Mouse (Mus musculus): ENCODE data around the gene Pm20d1.
A peak's percentile ranks its signal among the peaks of the same experiment; 100 is the strongest.
"Not testable (repeated sequence)": the region's sequence is repeated elsewhere in the genome, so short reads cannot be mapped to it uniquely, and the experiment has no call there.

Pm20d1 gene

DNA sequence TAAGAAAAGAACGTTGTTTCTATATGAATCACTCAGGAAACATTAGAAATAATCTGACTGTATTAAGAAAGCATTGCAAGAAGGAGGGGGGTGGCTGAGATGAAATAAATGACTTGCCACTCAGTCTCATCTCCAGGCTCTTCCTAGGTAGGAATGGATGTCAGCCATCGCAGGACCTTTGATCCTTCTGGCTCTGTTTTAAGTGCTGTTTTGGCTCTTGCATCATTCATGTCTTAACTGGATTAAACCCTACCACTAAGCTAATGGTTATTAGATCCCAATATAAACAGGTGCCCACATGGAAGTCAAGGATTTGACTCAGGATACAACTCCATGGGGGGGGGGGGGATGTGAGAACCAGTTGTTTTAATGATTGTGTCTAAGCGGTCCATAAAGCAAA, 2.0 kb upstream of the Pm20d1 start:
- no peak for DNase-seq (ENCODE audit: low read depth)

DNA sequence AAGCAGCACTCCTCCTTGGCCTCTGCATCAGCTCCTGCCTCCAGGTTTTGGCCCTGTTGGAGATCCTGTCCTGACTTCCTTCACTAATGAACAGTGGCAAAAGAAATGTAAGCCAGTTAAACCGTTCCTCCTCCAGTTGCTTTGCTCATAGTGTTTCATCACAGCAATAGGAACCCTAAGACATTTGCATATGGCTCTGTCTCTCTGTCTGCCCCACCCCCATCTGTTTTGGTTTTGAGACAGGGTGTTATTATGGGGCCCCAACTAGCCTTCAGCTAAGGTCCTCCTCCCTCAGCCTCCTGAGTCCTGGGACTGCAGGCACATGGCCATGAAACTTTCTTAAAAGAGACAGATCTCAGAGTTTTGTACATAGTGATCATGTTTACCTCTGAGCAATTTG, 2.8 kb downstream of the Pm20d1 start:
- DNase-seq (ENCODE audit: low read depth), result no peak

DNA sequence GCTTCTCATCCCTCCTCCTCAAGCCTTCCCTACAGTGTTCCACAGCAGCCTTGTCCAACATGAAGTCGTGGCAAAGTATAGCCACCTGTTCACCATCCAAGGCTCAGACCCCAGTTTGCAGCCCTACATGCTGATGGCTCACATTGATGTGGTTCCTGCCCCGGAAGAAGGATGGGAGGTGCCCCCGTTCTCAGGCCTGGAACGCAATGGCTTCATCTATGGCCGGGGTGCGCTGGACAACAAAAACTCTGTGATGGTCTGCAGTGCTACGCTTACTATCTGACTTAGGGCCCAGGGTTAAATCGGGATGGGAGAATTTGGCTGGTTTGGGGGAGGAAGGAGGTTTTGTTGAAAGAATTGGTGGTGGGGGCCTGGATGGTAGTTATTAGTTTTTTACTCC, 3.9 kb downstream of the Pm20d1 start:
- no peak for DNase-seq (ENCODE audit: low read depth)

DNA sequence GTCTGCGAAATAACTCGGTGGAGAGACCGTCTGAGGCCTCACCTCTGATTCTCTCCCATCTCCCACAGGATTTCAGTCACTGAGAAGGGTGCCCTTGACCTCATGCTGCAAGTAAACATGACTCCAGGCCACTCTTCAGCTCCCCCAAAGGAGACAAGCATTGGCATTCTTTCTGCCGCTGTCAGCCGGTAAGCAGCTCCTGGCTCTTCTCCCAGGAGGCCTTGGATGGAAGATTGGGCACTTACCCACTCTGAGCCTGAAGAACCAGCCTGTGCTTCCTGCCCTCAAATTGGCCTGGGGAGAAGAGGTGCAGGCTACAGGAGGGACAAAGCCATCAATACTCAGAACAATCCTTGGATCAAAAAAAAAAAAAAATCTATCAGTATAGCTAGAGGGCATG, 5.5 kb downstream of the Pm20d1 start:
- no peak for DNase-seq (ENCODE audit: low read depth)

DNA sequence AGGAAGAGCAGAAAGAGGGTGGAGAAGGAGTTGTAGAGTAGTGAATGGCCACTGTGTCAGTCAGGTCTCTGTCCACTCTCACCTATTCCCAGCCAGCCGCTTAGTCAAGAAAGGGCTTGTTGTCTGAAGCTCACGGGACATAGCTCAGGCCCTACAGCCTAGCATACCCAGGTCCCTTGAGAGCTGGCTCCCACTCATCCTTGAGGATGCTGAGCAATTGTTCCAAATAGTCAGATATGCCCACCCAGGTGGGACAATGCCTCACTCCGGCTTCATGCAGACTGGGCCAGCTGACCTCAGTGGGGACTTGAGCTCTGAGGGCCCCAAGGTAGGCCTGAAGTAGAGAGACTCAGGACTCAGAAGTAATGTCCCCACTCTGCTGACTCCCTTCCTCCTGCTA, 7.0 kb downstream of the Pm20d1 start:
- DNase-seq (ENCODE audit: low read depth), result no peak

DNA sequence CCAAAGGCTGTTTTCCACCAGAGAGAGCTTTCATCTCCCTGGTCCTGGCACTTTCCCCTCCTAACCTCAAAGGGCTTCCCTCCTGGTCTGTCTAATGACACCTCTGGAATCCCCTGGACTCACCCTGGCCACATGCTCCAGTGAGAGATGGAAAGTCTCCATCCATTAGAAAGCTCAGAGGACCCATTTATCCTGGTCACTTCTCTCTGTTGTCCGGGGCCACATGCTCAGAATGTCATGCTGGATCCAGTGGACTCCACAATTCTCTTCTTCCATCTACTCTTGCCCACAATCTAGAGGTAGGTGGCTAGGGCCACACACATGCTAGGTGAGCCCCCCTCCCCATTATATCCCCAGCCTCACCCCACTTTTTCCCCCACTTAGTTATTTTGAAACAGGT, 11.8 kb downstream of the Pm20d1 start:
- no peak for DNase-seq (ENCODE audit: low read depth)

DNA sequence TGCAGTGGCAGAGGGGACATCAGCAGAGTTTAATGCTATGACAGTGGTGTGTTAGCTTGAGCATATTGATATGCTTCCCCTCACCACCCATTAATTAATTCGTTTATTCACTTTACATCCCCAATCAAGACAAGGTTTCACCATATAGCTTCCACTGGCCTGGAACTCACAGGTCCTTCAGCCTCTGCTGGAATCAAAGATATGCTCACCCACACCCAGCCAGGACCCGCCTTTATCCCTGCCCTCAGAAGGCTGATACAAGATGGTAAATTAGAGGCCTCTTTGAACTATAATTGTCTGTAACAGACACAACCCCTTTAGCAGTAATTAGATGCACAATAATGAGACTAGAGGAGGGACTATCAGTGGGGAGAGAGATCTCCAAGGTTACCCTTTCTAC, 12.5 kb downstream of the Pm20d1 start:
- DNase-seq (ENCODE audit: low read depth), result no peak

DNA sequence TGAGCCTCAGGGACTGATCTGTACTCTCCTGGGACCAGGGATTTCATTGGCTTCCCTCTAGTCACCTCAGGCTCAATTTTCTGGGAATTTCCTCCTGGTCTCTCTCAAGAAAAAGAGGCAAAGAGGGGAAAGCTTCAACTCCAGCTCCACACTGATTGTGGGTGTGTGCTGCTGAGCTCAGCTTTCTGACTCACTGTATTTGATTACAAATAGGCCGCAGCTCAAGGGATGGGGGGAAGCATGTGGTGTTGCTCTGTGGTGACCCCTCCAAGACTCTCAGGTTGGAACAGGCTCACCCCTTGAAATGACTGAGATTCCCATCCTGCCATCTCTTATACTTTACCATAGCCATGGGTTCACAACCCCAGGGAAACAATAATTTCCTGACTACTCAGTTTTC, 14.2 kb downstream of the Pm20d1 start:
- DNase-seq (ENCODE audit: low read depth), result no peak

DNA sequence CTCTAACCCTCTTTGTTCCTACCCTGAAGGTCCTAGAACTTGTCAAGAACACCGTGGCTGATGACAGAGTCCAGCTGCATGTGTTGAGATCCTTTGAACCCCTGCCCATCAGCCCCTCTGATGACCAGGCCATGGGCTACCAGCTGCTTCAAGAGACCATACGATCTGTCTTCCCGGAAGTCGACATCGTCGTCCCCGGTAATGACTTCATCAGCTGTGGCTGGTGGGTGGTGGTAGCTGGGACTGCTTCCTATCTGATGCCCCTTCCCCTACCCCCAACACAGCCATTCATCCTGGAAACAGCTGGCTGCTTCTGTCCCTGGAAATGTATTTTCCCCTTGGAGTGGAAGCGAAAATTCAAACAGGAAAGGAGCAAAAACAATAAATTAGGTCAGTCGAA, 14.8 kb downstream of the Pm20d1 start:
- DNase-seq (ENCODE audit: low read depth), result no peak

DNA sequence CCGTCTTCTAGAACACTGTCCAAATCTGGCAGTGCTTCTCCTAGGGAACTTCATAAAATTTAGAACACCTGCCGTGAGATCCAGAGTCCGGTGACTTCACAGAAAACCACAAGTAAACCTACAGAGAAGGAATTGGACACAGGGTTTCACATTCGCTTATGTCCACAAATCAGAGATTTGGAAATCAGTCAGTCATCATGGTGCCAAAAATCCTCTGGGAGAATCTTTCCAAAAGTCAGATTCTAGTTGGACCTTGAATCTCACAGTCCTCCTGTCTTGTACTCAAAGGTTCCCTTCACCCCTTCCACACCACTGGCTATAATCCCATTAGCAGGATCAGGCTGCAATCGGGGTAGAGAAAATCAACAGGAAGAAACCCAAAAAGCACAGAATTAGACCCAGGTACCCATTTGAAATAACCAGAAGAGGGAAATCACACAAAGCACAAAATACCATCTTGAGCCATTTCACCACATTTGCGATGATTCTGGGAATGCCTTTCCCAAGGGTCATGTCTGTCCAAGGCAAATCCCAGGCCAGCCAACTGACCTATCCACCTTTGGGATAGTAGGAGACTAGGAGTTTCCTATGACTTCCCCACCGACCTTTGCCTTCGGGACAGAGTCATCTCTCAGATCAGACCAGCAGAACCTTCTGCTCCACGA, 15.6 kb downstream of the Pm20d1 start:
- DNase-seq (ENCODE audit: low read depth), result no peak

DNA sequence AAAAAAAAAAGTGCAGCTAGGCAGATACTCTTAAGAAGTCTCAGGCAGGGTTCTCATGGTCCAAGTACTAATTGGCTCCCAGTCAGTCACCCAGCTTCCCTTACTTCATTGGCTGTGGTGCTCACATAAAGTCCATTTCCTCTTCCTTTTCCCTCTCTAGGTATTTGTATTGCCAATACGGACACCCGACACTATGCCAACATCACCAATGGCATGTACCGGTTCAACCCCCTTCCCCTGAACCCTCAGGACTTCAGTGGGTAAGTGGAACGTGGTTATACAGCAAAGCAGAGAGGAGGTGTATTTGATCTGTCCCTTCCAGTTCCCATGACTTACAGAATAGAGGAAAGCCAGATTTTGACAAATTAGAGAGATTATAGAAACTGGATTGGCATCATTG, 16.6 kb downstream of the Pm20d1 start:
- no peak for DNase-seq (ENCODE audit: low read depth)

DNA sequence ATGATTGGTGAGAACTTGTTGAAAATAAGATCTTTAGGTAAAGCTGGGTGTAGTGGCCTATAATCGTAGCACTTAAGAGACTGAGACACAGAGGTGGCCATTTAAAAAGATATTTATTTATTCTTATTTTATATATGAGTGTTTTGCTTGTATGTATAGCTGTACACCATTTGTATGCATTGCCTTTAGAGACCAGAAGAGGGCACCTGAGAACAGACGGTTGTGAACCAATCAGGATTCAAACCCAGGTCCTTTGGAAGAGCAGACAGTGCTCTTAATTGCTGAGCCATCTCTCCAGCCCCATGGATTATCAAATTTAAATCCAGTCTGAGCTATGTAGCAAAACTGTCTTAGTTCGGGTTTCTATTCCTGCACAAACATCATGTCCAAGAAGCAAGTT, 17.0 kb downstream of the Pm20d1 start:
- DNase-seq (ENCODE audit: low read depth), result peak; percentile 23

DNA sequence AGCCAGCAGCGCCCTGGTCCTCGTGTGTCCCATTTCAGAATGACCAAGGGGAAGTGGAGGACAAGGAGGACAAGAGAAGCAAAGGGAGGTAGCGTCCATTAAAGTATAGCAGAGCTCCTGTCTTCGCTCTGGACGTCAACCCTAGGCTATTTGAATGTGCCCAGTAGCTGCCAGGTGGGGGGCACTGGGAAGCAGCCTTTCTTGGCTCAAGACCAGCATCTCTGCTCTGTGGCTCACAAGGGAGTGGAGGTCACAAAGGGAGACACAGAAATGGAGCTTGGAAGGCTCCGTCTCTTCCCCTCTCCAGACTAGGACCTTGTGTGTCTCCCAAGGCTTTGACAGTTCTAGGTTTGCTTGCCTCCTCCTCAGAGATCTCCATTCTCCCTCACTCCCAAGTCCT, 19.7 kb downstream of the Pm20d1 start:
- DNase-seq (ENCODE audit: low read depth), result no peak

DNA sequence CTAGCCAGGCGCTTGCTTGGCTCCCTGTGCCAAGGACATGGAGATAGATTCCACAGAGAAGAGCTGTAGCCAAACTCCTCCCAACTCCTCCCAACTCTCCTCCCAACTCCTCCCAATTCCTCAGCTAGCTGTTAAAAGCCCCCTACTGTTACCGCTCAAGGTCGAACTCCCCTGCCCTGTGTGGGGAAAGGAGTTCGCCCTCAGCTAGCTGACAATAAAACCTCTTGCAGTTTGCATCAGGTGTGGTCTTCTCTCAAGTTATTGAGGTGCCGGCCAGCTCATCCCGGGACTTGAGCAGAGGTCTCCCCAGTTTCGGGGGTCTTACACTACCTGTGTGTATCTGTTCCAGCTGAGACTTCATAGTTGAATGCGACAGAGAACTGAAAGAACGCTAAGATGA, 23.2 kb downstream of the Pm20d1 start:
- DNase-seq (ENCODE audit: low read depth), result not testable (repeated sequence)

DNA sequence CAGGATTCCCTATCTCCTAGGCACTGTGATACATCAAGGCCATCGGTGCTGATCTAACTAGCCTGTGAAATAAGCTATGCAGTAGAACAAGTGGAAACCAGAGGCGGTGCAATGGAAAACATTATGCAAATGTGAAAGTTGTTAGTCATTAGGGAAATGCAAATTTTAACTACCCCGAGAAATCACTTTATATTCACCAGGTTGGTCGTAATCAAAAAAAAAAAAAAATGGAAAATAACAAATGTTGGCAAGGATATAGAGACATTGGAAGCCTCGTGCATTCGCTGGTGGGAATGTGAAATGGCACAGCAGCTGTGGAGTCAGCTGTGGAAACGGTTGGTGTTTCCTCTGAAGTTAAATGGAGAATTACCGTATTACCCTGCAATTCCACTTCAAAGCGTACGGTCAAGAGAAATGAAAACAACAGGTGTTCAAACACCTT, 23.7 kb downstream of the Pm20d1 start:
- DNase-seq (ENCODE audit: low read depth), result no peak

DNA sequence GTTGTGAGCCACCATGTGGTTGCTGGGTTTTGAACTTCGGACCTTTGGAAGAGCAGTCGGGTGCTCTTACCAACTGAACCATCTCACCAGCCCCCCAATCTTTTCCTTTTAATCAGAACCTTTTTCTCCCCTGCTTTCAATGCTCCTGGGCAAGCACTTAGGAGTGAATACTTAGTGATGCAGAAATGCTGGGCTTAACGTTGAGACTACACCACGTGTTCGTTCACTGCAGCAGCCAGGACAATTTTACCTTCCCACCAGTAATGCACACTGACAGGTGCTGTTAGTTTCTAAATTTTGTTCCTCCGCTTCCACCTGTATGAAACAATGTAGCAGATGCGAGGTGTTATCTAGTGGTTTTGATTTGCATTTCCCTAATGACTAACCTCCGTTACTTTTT, 25.1 kb downstream of the Pm20d1 start:
- no peak for DNase-seq (ENCODE audit: low read depth)

DNA sequence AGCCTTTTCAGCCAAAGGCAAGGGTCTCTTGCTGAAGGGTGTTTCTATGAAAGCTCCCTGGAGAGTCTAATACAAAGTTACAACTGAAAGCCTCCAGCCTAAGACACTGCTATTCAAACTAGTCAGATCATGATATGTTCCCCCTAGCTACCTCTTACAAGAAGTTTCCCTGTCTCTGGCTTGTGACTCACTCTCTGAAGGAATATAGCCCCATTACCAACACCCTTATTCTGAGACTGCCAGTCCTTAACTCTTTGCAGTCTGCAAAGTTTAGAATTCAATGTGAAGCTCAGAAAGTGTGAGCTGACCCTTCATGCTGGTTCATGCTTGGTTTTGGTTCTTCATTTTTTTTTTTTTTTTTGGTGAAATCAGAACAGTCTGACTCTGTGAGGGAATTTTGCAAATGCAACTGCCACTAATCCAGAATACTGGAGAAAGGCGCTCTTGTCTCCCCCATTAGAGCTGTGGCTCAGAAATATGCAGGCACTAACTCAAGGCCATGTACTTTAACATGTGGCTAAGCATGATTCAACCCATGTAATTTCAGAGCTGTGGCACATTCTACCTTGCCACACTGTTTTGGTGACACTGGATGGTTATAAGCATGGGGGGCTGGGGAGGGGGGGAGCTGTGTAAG, 25.8 kb downstream of the Pm20d1 start:
- no peak for DNase-seq (ENCODE audit: low read depth)

DNA sequence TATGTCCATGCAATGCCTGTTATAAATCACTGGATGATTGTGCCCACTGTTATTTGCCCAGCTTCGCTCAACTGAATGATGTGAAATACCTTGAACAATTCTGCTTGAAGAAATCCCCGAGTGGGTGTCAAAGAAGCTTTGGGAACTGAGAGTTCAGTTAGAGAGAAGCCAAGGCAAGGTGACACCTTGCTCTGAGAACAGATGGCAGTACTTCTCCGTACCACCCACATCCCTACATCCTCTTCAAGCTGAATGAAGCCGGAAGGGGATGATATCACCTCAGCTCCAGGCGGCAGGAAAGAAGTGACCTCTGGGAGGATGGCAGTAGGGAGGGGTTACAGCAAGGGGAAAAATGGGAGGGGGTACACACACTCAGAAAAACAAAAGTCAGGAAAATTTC, 26.4 kb downstream of the Pm20d1 start:
- DNase-seq (ENCODE audit: low read depth), result no peak

DNA sequence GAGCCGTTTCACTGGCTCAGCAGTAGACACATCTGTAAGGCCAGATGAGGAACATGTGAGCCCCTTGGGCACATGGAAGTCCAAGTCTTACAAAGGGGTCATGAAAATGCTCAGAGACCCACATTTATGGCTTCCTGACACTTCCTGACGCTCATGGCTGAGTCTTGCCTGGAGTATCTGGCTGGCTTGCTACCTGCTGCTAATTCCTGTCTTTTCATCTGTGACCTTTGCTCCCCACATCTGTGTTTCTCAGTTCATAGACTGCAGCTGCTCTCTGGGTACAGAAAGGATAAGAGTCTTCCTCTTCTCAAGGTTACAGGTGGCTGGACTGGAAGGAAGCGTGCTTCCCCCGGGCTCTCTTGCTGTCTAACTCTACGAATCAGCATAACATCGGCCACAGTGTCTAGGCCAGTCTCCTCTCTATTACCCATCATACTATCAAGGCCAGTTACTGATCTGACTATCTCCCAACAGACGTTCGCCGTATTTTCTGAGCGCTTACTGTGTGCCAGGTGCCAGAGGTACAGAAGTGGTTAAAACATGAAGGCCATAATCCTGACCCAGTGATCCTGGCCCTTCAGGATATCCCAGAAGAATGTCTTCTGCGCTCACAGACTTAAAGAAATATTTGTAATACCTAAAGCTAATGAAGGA, 27.5 kb downstream of the Pm20d1 start:
- DNase-seq (ENCODE audit: low read depth), result no peak

DNA sequence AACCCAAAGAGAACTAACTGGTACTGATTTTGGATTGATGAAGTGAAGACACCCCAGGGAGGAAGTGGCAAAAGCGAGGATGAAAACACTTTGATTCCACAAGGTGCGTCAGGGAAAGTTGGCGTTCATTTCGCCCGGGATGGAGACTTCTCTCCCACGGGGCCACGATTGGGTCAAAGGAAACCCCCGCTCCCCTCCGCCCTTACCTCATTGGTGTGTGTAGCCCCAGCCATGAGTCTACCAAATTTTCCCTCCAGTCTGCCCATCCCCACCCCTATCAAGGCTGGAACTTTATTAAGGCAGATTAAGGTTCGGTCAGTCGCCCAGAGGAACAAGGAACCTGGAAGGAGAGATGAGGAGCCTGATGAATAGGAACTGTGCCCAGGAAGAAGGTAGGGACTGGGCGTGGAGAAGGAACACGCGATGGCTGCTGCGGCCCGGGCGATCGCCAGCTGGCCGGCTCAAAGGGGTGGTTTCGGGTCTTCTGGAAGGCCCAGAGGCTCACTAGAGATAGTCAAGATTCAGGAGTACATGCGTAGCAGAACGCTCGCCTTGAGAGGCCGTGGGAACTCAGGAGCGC, 30.1 kb downstream of the Pm20d1 start, which contains the start of gene Slc41a1:
Gene Slc41a1, plus strand, starts transcription at position 287 of the 580 bp plus-strand sequence.
- DNase-seq (ENCODE audit: low read depth), result peak; percentile 60

DNA sequence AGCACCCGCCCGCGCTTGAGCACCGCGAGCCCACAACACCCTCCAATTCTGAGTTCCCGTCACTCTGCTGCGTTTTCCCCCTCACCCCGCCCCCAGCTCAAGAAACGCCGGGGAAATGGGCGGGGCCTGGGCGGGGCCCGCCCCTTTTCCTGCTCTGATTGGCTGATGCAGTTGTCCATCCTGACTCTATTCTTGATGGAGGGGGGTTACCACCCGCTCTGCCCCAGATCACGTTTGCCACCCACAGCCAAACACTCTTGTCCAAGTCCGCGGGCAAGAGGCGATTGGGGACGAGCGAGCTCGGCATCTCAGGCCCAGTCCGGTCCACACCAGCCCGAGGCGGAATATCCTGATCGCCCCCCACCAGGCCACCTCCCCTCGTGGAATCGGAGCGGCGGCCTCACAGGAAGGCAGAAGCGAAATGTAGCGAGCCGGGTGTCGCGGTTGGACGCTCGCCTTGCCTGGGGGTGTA, 30.6 kb downstream of the Pm20d1 start:
- DNase-seq (ENCODE audit: low read depth), result peak; percentile 98

DNA sequence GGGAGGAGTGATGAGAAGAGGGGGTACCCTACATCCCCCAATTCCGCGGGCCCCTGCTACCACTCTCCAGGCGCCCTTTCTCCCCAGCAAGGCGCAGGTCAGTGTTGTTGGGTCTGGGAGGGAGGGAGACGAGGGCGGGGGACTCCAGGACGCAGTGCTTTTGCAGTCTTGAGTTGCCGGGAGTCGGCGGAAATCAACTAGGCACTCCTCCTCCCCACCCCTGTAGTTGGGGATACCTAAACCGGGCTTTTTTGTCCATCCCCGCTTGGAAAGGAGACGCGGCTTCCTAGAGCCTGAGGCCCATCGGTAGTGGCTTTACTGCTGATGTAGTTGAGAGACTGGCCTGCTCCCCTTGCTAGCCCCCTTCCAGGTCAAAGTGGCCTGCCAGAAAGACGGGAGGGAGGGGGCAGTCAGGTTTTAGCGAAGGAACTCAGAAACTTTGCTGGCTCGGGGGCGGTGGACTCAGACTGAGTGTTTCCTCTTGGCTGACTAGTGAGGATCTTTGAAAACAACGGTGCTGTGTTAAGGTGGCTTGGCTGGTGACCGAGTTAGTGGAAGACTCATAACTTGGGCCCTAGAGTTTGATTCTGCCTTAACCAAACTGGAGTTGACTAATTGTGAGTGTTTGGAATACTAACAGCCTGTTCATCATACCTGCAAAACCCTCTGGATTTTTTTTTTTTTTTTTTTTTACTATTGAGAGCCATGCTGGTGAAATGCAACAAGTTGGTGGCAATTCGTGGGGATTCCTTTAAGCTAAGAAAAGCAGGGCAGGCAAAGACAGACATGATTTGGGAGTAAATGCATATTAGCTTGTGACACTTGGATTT, 31.3 kb downstream of the Pm20d1 start:
- DNase-seq (ENCODE audit: low read depth), result peak; percentile 60

Data from naive thymus-derived CD4-positive, alpha-beta T cell, adult 2 months (primary cell).